Mouse (Mus musculus): ENCODE measurements at regions not wholly inside any gene's neighbourhood (a gene's known extent, or its start where the extent isn't known, plus 50 kb on each side); places are given as distances from the start of the nearest gene placed in this dataset.

- TF ChIP-seq MAX (IDR thresholded peaks at IDR 0.05; ENCODE audit: low read depth): no peak
- no peak for TF ChIP-seq USF1 (IDR thresholded peaks at IDR 0.05; ENCODE audit: low read depth)
- TF ChIP-seq POLR2A (IDR thresholded peaks at IDR 0.05; ENCODE audit: insufficient read length, low read depth): no peak
- no peak for TF ChIP-seq E2F4 (IDR thresholded peaks at IDR 0.05; ENCODE audit: insufficient read depth)
Observed at GRCm38 (mm10) chr2:128364161-128364560, 226.8 kb upstream of the Spdye4c start.
